Mouse (Mus musculus): Measurements from ENCODE around the gene Rtp2. TPM values are rescaled to one million over a fixed set of nuclear protein-coding genes. Genes with fewer than 3 reads are reported as not detected.

Gene Rtp2
- not detected for total RNA-seq (2021)

GRCm38 (mm10) chr16:23932294-23932693 is at the start of gene Rtp2:
TSS of gene Rtp2 (minus strand) at chr16:23932394.
- no peak for DNase-seq

DNA sequence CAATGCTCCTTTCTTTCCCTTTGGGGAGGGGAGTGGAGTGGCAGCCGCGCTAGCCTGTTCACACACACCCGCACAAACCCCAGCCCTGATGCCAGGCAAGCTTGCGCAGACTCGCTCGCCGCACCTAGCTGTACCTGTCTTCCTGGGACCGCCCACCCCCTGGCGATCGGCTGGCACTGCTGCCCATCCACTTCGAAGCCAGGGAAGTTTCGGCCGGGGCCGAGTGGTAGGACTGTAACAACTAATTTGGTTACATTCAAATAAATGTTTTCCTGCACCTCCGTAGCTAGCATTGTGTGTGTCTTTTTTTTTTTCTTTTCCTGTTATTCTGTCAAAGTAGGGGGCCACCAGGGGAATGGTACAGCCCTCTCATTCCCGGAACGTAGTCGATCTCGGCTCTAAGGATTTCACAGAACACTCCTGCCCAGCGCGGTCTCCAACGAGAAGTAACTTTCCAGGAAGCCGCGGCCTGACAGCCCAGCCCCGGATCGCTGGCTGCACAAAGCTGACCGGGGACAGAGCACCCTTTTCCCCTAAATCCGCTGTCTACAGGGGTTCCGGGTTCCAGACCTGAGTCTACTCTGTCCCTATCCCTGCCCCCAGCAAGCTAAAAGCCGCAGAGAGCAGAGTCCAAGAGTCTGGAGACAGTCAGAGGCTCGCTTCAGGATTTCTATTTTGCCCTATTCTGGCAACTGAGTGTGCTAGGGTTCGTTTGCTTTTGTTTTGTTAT is 49.0 kb upstream of the Rtp2 start:
- peak; percentile 50 for DNase-seq

- DNase-seq: no peak
Measured at GRCm38 (mm10) chr16:23980201-23980870, 48.1 kb upstream of the Rtp2 start.

DNA sequence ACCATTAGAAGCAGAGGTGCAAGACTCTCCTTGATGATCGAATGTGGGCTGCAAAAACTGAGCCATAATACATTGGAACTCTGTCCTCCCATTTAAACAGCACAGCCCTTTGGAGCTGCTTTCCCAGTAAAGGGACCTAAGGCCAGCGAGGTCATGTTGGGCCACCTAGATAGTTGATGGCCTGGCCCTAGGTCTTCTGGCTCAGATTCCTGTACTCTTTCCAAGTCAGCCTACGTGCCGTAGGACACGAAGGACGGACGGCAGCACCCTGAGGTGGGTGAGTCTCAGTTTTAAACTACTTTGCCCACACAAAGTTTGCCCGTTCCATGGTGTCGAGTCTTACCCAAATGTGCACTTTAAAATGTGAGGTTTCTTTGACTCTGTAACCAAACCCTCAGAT is 47.3 kb upstream of the Rtp2 start:
- no peak for DNase-seq

- DNase-seq: no peak
Measured at GRCm38 (mm10) chr16:23978495-23978894, 46.3 kb upstream of the Rtp2 start.

DNA sequence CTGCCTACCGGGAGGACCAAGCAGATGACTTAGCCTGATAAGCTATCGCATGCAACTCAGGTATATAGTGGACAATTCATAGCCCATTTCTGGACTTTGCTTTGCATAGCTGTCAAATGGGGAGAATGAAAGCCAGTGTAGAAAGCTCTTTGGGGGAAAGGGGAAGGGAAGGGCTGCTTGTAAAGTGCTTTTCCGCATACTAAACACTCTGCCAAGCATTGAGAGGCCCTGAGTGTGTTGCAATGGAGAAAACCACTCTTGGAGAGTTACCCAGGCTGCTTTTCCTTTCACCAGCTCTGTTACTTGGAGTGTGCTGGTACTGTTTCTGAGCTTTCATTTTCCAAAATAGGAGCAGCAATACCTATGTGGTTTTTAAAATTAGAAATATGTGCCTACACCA is 45.5 kb upstream of the Rtp2 start:
- no peak for DNase-seq

GRCm38 (mm10) chr16:23976196-23976595 is 44.0 kb upstream of the Rtp2 start:
- DNase-seq: no peak

DNA sequence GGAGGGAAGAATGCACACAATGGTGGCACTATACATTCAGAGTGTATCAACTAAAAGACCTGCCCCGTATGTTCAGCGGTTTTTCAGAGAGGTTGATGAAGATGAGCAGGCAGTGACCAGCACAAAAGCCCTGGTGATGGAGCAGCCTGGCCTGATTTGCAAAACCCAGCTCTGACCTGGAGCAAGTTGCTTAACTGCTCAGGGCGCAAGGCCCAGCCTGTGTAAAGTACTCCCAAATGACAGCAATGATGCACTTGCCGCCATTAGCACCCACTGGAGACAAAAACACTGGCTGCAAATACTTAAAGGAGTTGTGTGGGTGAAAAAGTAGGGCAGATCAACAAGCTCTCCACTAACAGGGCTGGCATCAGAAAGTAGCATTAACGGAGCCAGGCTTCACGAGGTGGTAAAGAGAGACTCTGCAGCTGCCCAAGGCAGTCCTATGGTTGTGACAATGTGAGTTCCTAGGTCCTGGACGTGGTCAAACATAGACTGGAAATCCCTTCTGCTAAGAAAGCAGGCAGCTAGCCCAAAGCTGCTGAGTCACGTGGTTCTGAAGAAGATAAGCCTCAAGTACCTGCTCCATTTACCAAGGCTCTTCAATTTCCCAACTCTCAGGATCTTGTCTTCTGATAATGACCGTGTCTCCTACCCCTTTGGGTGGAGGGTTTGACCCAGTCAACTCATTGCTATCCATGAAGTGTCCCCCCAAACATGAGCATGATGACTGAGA is 41.6 kb upstream of the Rtp2 start:
- no peak for DNase-seq

- DNase-seq: no peak
Measured at GRCm38 (mm10) chr16:23972901-23973300, 40.7 kb upstream of the Rtp2 start.

DNA sequence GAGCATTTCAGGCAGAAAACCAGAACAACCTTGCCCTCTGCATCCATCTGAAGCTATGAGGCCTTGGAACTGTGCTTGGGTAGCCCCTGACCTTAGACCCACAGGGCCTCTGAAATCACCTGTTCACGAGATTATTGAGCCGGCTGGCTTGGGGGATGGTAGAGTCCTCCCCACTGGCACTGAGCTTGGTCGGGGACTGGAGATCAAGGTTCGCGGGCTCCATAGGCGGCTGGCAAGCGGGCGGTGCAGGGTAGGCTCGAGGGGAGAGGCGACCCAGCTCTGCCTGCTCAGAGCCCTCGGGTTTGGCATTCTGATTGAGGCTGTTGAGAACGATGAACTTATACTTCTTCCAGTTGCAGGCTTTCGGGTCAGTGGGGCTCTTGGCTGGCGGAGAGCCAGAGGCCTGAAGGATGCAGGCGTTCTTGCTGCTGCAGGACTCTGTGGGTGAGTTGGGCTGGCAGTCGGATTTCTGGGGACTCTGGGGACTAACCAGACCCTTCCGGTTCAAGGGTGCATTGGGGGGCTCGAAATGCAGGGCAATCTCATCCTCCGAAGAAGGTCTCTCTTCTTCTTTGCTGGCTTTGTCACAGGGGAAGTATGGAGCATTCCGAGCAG is 40.0 kb upstream of the Rtp2 start:
- no peak for DNase-seq

DNA sequence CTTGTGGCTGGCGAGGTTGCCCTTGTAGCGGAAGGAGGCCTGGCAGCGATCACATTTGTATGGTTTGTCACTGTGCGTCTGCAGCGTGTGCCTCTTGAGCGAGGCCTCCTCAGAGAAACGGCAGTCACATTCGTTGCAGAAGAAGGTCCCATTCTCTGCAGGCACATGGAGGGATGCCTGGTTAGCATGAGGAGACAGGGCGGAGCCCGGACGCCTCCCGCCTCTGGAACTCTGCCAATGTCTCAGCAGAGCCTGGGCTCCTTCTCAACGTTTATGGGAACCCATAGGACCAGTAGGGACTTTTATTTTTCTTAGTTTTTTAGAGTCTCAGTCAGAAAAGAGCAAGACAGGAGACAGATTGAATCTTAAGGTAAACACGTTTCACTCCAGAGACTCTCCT is 37.7 kb upstream of the Rtp2 start:
- DNase-seq: peak; percentile 47

DNA sequence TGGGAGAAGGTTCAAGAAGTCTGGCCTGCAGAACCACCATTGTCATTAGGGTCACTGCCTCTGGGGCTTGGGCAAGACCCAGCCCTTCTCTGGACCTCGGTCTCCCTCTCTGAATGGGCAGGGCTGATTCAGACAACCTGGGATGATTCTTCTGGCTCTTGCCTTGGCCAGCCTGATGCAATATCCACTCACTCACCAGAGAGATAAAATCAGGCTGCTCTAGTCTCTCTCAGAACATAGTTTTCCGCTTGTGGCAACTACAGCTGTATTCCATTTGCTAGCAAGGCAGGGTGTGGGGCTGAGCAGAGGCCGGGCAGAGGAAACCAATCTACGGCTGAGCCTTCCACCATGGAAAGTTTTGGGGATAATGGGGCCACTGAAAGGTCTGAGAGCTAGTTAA is 36.7 kb upstream of the Rtp2 start:
- no peak for DNase-seq

DNA sequence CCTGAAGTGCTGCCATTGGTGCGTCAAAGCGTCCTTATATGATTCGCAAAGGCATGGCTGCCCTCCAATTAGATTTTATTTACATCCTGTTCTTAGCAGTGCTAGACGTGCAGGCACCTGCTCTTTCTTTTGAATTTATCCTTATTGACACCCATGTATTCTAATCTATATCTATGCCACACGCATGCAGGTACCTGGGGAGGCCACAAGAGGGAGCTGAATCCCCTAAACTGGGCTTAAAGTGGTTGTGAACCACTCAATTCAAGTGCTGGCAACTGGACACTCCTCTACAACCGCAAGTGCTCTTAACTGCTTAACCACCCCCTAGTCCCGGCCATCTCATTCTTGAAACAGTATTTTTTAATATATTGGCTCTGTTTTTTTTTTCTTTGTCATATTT is 35.1 kb upstream of the Rtp2 start:
- no peak for DNase-seq

DNA sequence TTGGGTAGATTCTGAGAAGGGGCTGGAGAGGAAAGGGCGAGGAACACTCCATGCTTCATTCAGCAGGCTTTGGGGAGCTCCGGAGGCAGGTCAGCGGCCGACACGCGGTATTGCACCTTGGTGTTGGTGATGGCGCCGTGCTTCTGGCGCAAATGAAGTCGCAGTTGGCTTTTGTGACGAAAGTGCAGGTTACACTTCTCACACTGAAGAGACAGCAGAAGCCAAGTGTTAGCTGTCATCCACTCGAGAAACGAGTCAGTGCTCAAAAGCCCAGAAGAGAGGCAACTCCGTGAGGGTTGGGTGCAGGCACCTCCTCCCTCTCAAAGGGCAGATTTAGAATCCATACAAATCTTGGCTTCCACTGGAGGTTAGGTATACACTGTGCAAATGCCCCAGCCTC is 33.9 kb upstream of the Rtp2 start:
- DNase-seq: no peak

- no peak for DNase-seq
Measured at GRCm38 (mm10) chr16:23964706-23965367, 32.6 kb upstream of the Rtp2 start.

- DNase-seq: no peak
Measured at GRCm38 (mm10) chr16:23963896-23964668, 31.9 kb upstream of the Rtp2 start.

DNA sequence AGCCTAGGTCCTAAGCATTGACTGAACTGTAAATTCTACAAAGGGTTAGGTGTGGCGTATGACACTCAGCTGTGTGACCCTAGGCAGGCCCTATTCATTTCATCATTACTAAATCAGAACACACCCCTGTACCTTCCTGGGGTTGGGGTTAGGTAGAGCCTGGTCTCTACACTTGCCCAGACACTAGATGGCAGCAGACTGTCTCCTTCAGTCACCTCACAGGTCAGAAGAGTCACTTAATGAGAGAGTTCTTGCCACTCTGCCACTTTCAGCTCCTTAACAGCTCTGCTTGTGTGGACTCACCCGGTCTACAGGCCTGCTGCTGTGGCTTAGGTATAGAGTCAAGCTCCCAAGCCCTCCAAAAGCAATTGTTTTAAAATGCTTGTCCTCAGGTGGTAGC is 30.2 kb upstream of the Rtp2 start:
- DNase-seq: no peak

DNA sequence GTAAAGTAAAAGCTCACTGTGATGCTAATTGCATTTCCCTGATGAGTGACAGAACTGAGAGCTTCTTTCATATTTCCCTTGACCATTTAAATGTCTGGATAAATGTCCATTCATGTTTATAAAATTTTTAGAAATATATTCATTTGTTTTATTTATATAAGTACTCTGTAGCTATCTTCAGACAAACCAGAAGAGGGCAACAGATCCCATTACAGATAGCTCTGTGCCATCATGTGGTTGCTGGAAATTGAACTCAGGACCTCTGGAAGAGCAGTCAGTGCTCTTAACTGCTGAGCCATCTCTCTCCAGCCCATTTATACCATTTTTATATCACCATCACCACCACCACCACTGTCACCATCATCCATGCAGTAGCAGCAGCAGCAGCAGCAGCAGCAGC is 26.7 kb upstream of the Rtp2 start:
- DNase-seq: no peak

GRCm38 (mm10) chr16:23953959-23954260 is 21.7 kb upstream of the Rtp2 start:
- DNase-seq: no peak

DNA sequence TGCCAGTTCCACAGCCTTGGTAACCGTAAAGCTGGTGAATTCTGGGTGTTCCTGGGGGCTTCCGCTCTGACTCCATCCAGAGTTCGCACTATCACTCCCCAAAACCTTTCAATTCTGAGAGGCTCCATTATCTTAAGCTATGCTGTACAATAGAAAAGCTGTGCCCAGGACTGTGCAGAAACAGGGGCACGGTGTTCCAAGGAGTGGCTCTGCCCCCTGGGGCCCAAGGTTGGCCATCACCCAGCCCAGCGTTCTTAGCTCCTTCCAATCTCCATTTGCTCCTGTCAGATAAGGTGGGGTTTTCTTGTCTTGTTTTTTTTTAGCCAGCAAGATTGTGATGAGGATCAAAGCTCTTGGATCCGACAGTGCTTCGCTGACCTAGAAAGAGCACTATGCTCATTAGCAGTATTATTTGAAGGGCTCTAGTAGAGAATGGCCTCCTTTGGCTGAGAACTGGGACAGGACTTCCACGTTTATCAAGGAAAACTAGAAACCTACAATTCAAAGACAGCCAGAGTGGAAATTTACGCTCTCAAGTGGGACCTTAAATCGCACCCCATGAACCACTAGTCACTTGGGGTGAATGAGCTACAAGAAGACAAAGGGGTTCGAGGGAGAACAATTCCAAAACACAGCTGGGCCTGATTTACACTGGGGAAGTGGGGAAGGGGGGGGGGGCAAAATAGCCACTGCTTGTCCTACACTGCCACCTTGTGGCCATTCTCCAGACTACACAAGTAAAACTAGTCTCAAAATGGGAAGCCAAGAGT is 21.2 kb upstream of the Rtp2 start:
- peak; percentile 77 for DNase-seq

DNA sequence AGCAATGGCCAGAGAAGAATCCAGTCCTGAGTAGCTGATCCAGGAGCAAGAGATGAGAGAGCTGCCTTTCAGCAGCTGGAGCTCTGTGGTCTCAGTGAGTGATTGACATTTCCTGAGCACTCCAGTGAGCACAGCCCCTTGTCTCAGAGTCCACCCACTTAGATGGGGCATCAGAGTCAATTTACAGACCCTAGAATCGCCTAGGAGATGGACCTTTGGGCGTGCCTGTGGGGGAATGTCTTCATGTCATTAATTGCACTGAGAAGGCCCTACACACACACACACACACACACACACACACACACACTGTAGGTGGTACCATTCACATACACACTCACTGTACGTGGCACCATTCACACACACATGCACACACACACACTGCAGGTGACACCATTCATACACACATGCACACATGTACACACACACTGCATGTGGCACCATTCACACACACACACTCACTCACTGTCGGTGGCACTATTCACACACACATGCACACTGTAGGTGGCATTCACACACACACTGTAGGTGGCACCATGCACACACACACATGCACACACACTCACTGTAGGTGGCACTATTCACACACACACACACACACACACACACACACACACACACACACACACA is 20.0 kb upstream of the Rtp2 start:
- no peak for DNase-seq

All from heart, postnatal 4 days (tissue).